Mouse (Mus musculus) midbrain, embryonic 12.5 days (tissue): ENCODE measurements at regions not wholly inside any gene's neighbourhood (a gene's known extent, or its start where the extent isn't known, plus 50 kb on each side); places are given as distances from the start of the nearest gene placed in this dataset.

Source experiments
- ATAC-seq: fragments of 200-750 bp; cut with Nextera tagmentation; 2 replicates; pipeline ENCODE4 v1.8.0; 2017; ENCODE audit warnings: low read depth, moderate TSS enrichment, moderate library complexity; ENCODE audit not compliant: low FRiP score
- H3K27ac ChIP-seq: fragments of 300-500 bp; sonication (generic); replicated peaks from 2 replicates; pipeline ENCODE4 v1.5.1; 2016; ENCODE audit warnings: mild to moderate bottlenecking
- H3K27me3 ChIP-seq: fragments of 300-500 bp; sonication (generic); 2 replicates; pipeline ENCODE4 v1.6.1; 2016; ENCODE audit warnings: mild to moderate bottlenecking
- H3K36me3 ChIP-seq: fragments of 300-500 bp; sonication (generic); 2 replicates; pipeline ENCODE4 v1.6.1; 2016
- H3K4me1 ChIP-seq: fragments of 300-500 bp; sonication (generic); 2 replicates; pipeline ENCODE4 v1.6.1; 2016
- H3K4me2 ChIP-seq: fragments of 300-500 bp; sonication (generic); replicated peaks from 2 replicates; pipeline ENCODE4 v1.6.1; 2016; ENCODE audit warnings: mild to moderate bottlenecking, moderate library complexity
- H3K4me3 ChIP-seq: fragments of 300-500 bp; sonication (generic); 2 replicates; pipeline ENCODE4 v1.5.1; 2016; ENCODE audit warnings: mild to moderate bottlenecking
- H3K9ac ChIP-seq: fragments of 300-500 bp; sonication (generic); replicated peaks from 2 replicates; pipeline ENCODE4 v1.6.1; 2016; ENCODE audit warnings: mild to moderate bottlenecking, moderate library complexity
- H3K9me3 ChIP-seq: fragments of 300-500 bp; sonication (generic); 2 replicates; pipeline ENCODE4 v1.6.1; 2016; ENCODE audit warnings: mild to moderate bottlenecking
- WGBS: fragments of 180-500 bp; shearing (Covaris S2); methylation state at CpG from one replicate; pipeline ENCODE4 v1.1.7; 2016; 5-methylcytosine and 5-hydroxymethylcytosine counted together

- ATAC-seq, result no peak
- H3K4me3 ChIP-seq, result no peak overlapping the region
- H3K27me3 ChIP-seq, result no peaks in the 10 kb centered on the region
- no peaks in the 10 kb centered on the region for H3K4me1 ChIP-seq
- H3K4me2 ChIP-seq, result no peak overlapping the region
- H3K27ac ChIP-seq, result no peak overlapping the region
- H3K9ac ChIP-seq, result no peak overlapping the region
- 0 out of 2 replicates have a peak, but pooled peaks cover 2% of the 10 kb centered on the region for H3K9me3 ChIP-seq
- H3K36me3 ChIP-seq, result no peaks in the 10 kb centered on the region
- 85% methylated on average over 9 of the region's 9 CpGs for WGBS
Measured at GRCm38 (mm10) chrX:13386354-13386753, 79.6 kb upstream of the Nyx start.

GRCm38 (mm10) chrX:13398466-13398865 is 67.4 kb upstream of the Nyx start:
- H3K4me1 ChIP-seq, result no peaks in the 10 kb centered on the region
- H3K4me3 ChIP-seq, result no peak overlapping the region
- no peak for ATAC-seq
- no peaks in the 10 kb centered on the region for H3K9me3 ChIP-seq
- no peak overlapping the region for H3K4me2 ChIP-seq
- no peak overlapping the region for H3K27ac ChIP-seq
- 0 out of 2 replicates have a peak, but pooled peaks cover 3% of the 10 kb centered on the region for H3K27me3 ChIP-seq
- H3K36me3 ChIP-seq, result no peaks in the 10 kb centered on the region
- H3K9ac ChIP-seq, result no peak overlapping the region

- WGBS, result 76% methylated on average over 2 of the region's 2 CpGs
- ATAC-seq, result no peak
- no peaks in the 10 kb centered on the region for H3K4me1 ChIP-seq
- H3K27ac ChIP-seq, result no peak overlapping the region
- H3K4me2 ChIP-seq, result no peak overlapping the region
- peaks cover 21% of the 10 kb centered on the region for H3K27me3 ChIP-seq
- H3K4me3 ChIP-seq, result no peak overlapping the region
- H3K9me3 ChIP-seq, result no peaks in the 10 kb centered on the region
- H3K9ac ChIP-seq, result no peak overlapping the region
- no peaks in the 10 kb centered on the region for H3K36me3 ChIP-seq
Measured at GRCm38 (mm10) chrX:13412726-13413125, 53.2 kb upstream of the Nyx start.

GRCm38 (mm10) chrX:13413135-13413534 is 52.8 kb upstream of the Nyx start:
- peaks cover 21% of the 10 kb centered on the region for H3K27me3 ChIP-seq

More at GRCm38 (mm10) chrX:13413135-13413534, 52.8 kb upstream of the Nyx start:
- Histone ChIP-seq H3K4me3 (no peak overlapping the region), H3K27ac (no peak overlapping the region), H3K36me3 (no peaks in the 10 kb centered on the region), H3K9ac (no peak overlapping the region), H3K4me2 (no peak overlapping the region), H3K4me1 (no peaks in the 10 kb centered on the region), H3K9me3 (no peaks in the 10 kb centered on the region)
- no peak for ATAC-seq
- 56% methylated on average over 3 of the region's 3 CpGs for WGBS
